Mouse (Mus musculus): ENCODE data around the gene Spg7.

The Spg7 gene

DNA sequence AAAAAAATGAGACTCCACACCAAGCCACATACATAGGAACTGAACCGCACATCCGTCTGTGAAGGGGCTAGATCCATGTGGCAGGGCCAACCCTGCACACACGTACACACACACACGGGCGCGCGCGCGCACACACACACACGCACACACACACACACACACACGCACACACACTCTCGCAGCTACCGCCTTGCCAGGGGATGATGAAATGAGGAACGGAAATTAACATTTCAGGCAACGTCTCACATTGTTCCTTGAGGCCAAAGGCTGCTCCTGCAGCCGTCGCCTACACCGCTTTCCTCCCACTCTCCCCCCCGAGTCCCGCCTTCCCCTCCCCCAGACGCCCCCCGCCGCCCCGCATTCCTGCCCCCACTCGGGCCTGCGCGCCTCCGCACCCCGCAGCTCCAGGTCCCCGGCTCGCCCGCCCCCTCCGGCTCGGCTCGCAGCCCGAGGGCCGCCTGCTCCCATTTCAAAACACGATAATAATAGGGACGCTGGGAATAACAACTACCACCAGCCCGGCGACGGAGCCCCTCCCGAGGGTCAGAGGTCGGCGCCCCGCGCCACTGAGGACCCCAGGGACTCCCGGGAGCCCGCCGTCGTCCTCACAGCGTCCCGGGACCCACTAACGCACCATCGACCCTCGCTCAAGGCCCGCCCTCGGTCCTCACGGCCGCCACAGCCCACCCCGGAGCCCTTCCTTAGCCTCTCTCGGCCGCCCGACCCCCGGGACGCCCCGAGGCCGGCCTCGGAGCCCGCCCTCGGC, 21.6 kb upstream of the Spg7 start:
- in situ Hi-C loops (cut with MboI, MseI) = loop anchor here (25.0 kb wide), 1 partner anchor 521 kb away; no protein-coding TSS in a partner anchor

DNA sequence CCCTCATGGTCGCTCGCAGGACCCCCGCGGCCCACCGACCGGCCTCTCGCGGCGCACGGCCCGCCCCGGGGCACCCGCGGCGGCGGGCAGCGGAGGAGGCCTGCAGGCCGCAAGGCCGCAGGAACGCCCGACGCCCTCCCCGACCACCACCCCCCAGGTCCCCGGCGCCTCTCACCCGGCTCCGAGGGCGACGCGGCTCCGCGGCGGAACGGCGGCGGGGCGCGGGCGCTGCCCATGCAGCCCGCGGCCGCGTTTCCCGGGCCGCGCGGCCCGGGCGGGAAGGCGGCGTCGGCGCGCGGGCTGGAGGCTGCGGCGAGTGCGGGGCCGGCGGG, 21.0 kb upstream of the Spg7 start:
- in situ Hi-C loops (cut with MboI, MseI) = loop anchor here (25.0 kb wide), 1 partner anchor 521 kb away; no protein-coding TSS in a partner anchor

DNA sequence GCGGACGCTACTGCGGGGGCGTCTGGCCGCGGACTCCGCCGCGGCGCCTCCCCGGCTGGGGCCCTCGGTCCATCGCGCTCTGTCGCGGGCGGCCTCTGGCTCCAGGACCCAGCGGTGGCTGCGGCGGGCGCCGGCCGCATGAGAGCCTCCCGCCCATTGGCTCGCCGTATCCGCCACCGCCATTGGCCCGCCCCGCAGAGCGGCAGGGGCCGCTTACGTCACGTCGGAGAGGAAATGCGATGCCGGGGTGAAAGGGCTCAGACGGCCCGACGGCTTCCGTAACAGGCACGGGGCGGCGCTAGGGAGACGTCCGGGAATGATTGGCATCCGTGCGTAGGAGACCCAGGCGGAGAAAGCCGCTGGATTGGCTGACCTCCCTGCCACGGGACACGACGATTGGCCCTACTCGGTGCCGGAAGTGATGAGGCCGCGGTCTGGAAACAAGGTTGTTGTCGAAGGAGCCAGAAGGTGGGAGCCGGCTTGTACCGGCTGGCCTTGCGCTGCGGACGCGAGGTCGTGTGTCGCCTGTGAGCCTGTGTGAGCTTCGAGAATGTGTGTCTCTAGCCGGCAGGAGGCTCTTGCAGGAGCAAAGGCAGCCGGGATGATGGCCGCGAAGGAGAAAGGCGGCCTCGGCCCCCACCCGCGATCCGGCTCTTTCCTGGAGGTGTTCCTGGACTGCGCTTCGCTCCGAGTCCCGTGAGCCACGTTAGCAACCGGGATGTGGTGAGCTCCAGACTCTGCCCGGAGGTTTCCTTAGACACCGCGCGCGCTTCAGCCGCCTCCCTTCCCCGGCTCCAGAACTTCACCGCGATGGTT, 20.4 kb upstream of the Spg7 start, which contains the start of gene Ankrd11:
Gene Ankrd11 (minus strand): TSS at position 120 of the 816 bp plus-strand sequence.
- in situ Hi-C loops (cut with MboI, MseI) = loop anchor here (25.0 kb wide), 1 partner anchor 520 kb away; no protein-coding TSS in a partner anchor

DNA sequence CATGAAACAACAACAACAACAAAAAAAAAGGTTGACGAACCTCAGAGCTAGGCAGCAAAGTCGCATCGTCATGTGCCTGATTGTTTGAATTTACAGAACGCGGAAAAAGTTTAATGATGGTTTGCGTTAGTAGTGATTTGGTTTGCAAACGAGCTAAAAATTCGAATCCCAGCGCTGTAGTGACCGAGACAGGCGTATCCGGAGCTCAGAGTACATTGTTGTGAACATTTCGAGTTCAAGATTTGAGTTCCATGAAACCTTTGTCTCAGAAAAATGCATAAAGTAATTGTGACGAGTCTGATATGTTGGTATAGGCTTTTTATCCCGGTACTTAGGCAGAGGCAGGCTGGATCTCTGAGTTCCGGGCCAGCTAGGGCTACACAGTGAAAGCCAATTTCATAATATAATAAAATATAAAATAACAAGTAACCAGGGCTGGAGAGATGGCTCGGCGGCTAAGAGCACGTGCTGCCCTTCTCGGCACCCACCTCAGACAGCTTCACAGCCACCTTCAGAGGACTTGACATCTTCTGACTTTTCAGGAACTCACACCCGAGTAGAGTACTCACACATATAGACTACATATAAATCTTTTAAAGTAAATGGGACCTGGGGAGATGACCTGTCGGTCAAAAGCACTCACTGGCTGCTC, 19.6 kb upstream of the Spg7 start:
- in situ Hi-C loops (cut with MboI, MseI) = loop anchor here (25.0 kb wide), 1 partner anchor 519 kb away; no protein-coding TSS in a partner anchor

DNA sequence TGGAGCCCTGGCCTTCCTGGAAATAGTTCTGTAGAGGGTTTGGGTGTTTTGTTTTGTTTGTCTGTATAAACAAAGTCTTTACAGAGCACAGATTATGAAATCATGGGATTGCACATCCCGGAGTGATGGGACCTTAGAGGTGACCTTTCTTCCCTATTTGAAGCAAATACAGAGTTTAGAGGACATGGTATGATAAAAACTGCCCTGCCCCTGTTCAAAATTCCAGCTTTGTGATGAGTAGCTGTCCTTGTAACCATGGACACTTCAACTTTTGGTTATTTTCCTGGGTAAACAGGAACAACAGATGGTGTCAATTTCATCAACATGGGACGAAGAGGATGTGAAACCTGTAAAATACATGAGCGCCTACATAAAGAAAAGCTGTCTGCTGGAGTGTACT, 18.8 kb upstream of the Spg7 start:
- in situ Hi-C loops (cut with MboI, MseI) = loop anchor here (25.0 kb wide), 1 partner anchor 518 kb away; no protein-coding TSS in a partner anchor

DNA sequence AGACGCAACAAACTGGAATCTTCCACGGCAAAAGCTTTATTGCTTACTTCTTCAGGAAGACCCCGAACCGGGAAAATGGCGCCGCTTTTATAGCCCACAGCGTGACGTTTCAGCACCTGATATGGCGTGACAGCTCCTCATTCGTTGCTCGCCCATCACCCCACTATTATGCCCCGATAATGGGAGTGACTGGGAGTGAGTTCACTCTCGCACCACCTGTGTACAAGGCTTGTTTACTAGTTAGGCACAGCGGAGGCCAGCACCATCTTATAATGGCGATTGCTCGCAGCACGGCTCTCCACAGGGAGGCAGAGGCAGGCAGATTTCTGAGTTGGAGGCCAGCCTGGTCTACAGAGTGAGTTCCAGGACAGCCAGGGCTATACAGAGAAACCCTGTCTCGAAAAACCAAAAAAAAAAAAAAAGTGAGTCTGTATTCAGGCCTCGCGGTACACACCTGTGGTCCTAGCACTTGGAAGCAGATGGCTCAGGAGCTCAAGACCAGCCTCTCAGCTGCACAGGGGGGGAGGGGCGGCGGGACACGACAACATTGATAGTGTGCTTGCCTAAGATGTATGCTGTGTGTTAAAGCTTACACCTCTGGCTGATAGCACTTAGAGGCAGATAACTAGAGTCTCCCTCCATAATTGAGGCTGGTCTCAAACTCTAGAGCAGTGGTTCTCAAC, 17.9 kb upstream of the Spg7 start:
- in situ Hi-C loops (cut with MboI, MseI) = loop anchor here (25.0 kb wide), 1 partner anchor 517 kb away; no protein-coding TSS in a partner anchor

DNA sequence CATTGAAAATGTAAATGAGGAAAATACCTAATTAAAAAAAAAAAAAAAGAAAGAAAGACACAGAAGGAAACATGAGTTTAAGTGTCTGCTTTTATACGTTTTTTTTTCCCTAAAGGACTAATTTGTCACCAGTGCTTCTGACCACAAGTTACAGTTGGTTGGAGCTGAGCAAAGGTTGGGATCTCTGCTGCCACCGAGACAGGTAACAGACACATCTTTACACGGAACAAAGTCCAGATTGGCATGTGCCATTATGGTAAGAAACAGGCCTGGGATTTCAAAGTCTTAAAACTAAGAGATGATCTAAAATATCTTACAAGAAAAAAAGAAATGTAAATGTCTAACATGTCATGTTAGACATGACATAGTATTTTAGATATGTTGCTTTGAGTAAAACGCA, 16.0 kb upstream of the Spg7 start:
- in situ Hi-C loops (cut with MboI, MseI) = loop anchor here (25.0 kb wide), 1 partner anchor 516 kb away; no protein-coding TSS in a partner anchor

DNA sequence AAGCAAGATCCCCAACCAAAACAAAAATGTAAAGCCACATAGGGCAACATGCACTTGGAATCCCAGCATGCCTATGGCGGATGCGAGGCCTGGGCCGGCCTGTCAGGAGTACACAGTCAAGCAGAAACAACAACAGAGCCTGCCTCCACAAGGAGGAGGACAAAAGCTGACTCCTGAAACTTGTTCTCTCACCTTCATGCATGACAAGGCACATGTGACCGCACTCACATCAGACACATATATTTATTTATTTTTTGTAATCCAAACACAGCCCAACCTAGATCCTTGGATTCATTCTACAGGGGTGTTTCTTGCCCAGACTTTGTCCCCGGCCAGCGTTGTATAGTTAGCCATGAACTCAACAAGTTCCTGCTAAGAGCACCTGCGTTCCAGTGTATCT, 14.9 kb upstream of the Spg7 start:
- in situ Hi-C loops (cut with MboI, MseI) = loop anchor here (25.0 kb wide), 1 partner anchor 514 kb away; no protein-coding TSS in a partner anchor

DNA sequence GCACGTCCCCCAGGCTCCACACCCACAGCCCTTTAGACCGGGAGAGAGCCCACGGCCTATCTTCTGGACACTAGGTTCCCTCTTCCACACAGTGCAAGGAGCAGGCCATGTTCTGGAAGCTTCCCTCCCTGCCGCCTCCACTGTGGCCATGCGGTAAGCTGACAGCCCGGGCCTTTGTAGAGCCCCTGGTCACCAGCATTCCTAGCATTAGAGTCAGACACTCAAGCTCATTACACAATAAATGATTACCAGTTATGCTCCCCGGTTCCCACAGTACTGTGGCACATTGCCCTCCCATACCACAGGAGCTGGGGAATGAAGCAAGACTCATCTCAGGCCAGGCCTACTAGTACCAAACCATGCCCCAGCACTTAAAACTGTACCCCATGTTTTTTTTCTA, 14.3 kb upstream of the Spg7 start:
- in situ Hi-C loops (cut with MboI, MseI) = loop anchor here (25.0 kb wide), 1 partner anchor 514 kb away; no protein-coding TSS in a partner anchor

DNA sequence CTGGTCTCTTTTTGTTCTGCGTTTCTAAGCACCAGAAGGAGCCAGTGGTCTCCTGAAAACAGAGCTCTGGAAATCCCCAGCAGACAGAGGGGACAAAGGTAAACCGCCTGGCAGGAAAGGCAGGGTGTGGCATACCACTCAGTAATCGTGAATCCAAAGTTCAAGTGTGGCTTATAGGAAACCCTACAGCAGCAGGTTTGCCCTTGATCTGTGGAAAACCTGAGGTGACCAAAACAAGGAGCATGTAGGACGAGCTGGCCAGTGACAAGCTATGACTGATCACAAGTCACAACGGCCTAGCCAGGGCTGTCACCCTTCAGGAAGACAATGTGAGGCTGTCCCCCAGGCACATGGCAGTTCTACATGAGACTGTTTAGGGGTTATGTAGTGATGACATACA, 11.3 kb upstream of the Spg7 start:
- in situ Hi-C loops (cut with MboI, MseI) = no loop called here

DNA sequence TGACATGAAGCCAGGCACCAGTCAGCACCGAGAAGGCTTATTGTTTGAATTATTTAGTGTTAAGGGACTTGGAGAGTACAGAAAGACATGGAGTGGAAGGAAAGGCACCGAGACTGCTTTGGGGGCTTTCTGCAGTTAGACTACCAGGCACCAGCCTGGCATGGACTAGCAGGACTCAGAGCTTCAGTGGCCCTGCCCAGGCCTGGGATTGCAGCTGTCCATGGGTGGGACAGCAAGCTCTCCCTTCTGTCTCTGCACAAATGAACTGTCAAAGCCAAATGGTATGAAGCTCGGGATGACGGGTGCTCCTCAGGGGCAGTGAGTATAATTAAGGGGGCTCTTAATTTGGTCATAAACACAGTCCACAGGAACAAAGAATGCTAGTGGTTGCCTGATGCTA, 1.3 kb downstream of the Spg7 start:
- in situ Hi-C loops (cut with MboI, MseI) = no loop called here

DNA sequence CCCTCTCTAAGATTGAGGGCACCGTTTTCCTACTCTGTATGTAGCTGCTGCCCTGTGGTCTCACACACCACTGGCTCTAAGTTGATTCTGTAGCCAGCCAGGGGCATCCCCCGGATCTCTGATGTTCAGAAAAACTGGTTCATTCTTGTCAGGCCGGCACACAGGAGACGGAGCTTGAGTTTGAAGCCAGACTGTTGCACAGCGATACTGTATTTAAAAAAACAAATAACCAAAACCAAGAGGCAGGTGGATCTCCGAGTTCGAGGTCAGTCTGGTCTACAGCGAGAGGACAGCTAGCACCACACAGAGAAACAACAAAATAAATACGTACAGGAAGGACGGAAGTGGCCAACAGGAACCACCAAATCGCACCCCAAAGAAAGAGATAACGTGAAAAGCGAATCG, 2.1 kb downstream of the Spg7 start:
- in situ Hi-C loops (cut with MboI, MseI) = no loop called here

DNA sequence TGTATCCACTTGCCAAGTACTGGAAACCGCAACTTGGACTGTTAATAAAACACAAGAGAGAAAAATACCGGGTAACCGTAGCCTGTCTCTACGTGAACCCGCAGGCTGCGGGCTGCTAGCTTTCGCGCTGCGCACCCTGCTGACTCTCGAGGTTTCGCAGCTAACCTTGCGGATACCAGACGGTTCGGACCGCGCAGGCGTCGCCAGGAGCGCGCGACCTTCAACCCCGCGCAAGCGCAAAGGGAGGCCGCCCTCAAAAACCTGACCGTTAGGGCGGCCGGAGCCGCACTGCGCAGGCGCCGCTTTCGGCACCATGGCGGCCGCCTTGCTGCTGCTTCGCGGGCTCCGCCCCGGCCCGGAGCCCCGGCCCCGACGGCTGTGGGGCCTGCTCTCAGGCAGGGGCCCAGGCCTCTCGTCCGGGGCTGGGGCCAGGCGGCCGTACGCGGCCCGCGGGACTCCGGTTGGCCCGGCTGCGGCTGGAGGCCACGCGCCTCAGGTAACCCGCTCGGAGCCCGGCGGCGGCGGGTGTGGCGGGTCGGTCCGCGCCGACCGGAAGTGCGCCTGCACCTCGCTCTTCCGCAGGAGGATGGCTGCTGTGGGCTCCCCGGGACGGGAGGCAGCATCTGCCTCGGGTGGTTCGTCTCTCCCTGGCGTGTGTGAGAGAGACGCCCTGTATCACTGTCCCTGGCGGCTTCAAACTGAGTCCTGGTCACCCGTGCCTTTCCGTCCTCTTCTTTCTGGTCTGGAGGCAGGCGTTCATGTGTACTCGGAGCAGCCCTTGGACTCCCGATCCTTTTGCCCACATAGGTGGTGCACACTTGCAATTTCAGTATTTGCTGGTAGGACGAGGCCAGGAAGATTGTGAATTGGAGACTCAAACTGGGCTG, 2.7 kb downstream of the Spg7 start:
- in situ Hi-C loops (cut with MboI, MseI) = no loop called here

DNA sequence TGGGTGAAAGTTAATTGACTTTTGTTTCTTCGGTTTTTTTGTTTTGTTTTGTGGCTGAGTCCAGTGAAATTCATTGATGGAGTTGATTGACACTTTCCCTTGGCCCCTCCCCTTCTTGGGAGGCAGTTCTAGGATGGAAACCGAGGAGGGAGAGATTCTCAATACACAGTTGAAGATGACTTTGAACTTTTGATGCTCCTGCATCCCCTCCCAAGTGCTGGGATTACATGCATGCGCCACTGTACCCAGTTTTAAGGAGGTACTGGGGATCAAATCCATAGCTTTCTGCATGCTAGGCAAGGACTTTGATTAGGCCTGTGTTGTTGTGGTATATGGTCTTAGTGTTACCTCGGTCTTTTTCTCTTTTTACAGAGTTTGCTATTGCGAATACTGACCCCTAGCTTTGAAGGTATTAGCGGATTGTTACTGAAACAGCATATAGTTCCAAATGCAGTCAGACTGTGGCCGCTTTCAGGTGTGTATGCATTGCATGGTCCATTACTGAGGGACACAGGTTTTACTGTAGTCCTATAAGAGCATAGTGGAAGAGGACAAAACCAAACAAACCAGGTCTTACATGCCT, 3.5 kb downstream of the Spg7 start:
- in situ Hi-C loops (cut with MboI, MseI) = no loop called here

DNA sequence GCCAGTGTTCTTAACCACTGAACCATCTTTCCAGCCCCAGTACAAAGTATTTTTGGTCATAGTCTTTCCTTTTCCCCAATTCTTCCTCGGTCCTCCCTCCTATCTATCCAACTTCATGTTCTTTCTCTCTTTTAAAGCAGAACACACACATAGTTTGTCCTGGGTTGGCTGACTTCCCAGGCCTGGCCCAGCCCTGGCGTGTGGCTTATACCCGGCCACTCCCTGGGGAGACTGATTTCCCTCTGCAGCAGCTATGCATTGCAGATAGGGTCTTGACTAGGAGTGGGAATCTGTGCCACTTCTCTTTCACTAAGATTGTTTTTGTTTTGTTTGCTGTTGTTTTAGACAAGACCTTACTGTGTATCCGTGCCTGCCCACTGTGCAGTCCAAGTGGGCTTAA, 8.4 kb downstream of the Spg7 start:
- in situ Hi-C loops (cut with MboI, MseI) = no loop called here

DNA sequence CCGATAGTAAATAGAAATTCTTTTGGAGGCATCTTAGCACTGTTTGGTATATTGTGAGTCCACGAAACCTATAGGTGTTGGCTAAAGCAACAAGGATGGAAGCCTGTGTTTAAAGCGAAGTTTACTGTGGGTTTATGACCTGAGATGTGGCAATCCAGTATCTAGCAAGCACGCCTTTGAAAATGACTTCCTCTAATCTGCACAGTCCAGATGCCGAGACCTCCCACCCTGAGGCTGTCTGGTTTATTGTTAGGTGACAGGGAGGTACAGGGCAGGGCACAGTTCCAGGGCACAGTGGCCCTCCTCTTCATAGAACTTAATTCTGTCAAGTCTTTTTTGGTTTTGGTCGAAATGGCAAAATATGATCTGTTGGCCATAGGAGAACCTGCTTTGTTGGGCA, 14.5 kb downstream of the Spg7 start:
- in situ Hi-C loops (cut with MboI, MseI) = no loop called here

DNA sequence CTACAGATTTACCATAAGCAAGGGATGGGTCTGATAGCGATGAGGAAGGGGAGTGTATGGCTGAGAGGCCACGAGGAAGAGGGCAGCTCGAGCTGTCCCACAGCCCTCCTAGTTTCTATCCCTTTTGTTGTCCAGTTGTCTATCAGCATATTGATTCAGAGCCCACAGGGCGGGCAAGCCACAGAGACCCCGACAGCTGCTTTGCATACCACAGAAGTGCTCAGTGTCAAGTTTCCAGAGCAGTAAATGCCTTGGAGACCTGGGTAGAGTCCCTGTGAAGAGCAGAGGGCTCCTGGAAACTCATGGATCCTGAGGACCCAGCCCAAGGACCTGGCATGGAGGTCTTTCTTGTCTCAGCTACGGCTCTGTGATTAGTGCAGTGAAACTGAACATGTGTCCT, 20.3 kb downstream of the Spg7 start:
- in situ Hi-C loops (cut with MboI, MseI) = no loop called here

DNA sequence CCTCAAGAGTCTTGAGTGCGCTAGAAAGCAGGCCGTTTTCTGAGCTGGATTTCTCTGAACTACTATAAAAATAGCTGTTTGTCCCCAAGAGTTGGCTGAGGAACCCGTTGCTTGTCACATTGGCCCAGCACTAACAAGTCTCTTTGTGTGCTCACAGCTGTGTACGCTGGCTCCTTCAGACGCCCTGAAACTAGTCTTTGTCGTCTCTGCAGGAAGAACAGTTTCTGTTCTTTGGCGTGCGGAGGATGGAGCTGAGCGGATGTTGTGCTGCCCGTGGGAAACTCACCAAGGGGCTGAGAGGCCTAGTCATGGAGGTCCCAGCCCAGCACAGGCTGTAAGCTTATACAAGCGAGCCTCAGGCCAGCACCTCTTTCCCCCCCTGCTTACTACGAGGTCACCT, 20.9 kb downstream of the Spg7 start:
- in situ Hi-C loops (cut with MboI, MseI) = no loop called here

DNA sequence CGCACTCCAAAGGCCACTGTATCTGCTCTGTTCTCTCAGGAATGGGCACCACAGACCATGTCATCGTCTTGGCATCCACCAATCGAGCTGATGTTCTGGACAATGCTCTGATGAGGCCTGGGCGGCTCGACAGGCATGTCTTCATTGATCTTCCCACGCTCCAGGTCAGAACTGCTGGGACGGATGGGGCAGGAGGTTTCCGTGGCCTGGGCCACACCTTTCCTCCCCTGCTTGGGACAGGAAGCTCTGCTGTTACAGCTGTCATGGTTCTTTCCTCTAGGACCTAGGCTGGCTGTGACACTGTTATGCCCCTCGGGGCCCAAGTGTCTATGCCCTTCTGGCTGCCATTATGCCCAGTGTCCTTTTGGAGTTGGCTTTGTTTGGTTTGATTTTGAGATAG, 24.5 kb downstream of the Spg7 start:
- in situ Hi-C loops (cut with MboI, MseI) = no loop called here

DNA sequence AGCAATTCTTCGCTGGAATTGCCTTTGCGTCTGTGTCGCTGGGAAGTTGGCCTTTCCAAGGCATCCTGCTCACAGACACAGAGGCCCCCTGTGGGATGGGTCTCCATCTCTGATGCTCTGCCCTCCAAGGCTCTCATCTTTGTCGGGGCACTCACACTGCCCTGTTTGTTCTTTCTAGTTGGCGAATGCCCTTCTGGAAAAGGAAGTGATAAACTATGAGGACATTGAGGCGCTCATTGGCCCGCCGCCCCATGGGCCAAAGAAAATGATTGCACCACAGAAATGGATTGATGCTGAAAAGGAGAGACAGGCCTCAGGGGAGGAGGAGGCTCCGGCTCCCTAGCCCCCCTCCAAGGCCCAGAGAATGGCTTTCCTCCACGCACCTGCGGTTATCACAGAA, 34.5 kb downstream of the Spg7 start:
- in situ Hi-C loops (cut with MboI, MseI) = no loop called here
